Comparison of ENCODE assay signal across 23 mouse cellular contexts in the genomic region with DNA sequence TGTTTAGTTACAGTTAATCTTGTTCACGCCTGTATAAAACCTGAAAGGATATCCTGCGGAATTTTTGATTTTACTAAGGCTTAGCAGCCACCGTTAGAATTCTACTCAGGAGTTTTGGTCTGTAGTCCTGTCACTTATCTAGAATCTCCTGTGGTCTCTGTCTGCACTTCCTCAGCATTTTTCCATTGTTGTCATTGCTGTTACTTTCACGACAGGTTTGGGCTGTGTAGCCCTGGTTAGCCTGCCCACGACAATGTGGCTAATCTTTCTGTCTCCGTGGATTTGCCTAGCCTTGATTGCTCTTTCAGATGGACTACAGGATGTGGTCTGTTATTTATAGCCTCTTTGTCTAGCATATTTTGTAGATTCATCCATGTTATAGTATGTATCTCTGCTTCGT. TPM values are rescaled to one million over a fixed set of nuclear protein-coding genes. Genes with fewer than 3 reads are reported as not detected.
DNase-seq lines count a peak whose midpoint lies in the region; ATAC-seq and TF ChIP-seq lines count a peak whose summit lies in the region.
"Had no signal": no experiment of that assay in that cellular context is flagged by ENCODE, and none has a peak within 500 bp of the region (broad histone marks: within the 10 kb centered on the region; RNA-seq: fewer than 3 reads in every experiment).

No protein-coding gene starts in this region.

- H3K36me3 ChIP-seq in heart, embryonic 11.5 days (ENCODE audit: control insufficient read depth, insufficient read depth, low read length): peaks cover 5% of the 10 kb centered on the region; the same call in 1 of the 2 replicates
- H3K36me3 ChIP-seq in myocyte (ENCODE audit: control insufficient read depth, insufficient read depth): no peaks in the 10 kb centered on the region
- H3K36me3 ChIP-seq: heart, embryonic 15.5 days had no signal

- no peak overlapping the region for H3K9ac ChIP-seq in heart, embryonic 11.5 days (ENCODE audit: low read depth, low read length)
- H3K9ac ChIP-seq: embryonic facial prominence, embryonic 12.5 days; forebrain, embryonic 13.5 days; heart, embryonic 15.5 days; hindbrain, embryonic 14.5 days; liver, embryonic 12.5 days; midbrain, embryonic 13.5 days had no signal

- H3K79me2 ChIP-seq in myocyte (ENCODE audit: control insufficient read depth, insufficient read depth): no peaks in the 10 kb centered on the region

- H3K4me2 ChIP-seq in heart, embryonic 11.5 days: no peak overlapping the region
- peak overlapping the region; percentile 15 for H3K4me2 ChIP-seq in myocyte (ENCODE audit: low read depth)
- H3K4me2 ChIP-seq: embryonic facial prominence, embryonic 12.5 days; forebrain, embryonic 13.5 days; heart, embryonic 15.5 days; hindbrain, embryonic 14.5 days; liver, embryonic 12.5 days; midbrain, embryonic 13.5 days had no signal

- no peaks in the 10 kb centered on the region for H3K4me1 ChIP-seq in heart, embryonic 11.5 days (ENCODE audit: control insufficient read depth, insufficient read depth, low read length)
- H3K4me1 ChIP-seq: embryonic facial prominence, embryonic 12.5 days; forebrain, embryonic 13.5 days; heart, embryonic 15.5 days; midbrain, embryonic 13.5 days had no signal

- ATAC-seq in heart, embryonic 11.5 days (replicated peaks; ENCODE audit: insufficient number of reproducible peaks, low FRiP score, low TSS enrichment): no peak
- peak; percentile 22 for ATAC-seq in CD4-positive, CD25-positive, alpha-beta regulatory T cell, adult 4 months
- peak; percentile 37 to 48; a peak in 1 of 4 replicates for ATAC-seq in hematopoietic stem cell, adult 5-6 weeks (replicated peaks in 1 of 2; ENCODE audit: insufficient read depth in 1 of 2, low FRiP score in 2 of 2, low TSS enrichment in 1 of 2, low read depth in 1 of 2, poor library complexity in 2 of 2, severe bottlenecking in 2 of 2)
- ATAC-seq: forebrain, embryonic 13.5 days; intestine, embryonic 16.5 days; liver, embryonic 12.5 days; midbrain, embryonic 13.5 days had no signal

- no peaks in the 10 kb centered on the region for H3K27me3 ChIP-seq in heart, embryonic 11.5 days (ENCODE audit: control insufficient read depth, insufficient read depth, low read length)
- no peaks in the 10 kb centered on the region for H3K27me3 ChIP-seq in myocyte (ENCODE audit: control insufficient read depth, insufficient read depth, insufficient read length)
- H3K27me3 ChIP-seq: embryonic facial prominence, embryonic 12.5 days; forebrain, embryonic 13.5 days; heart, embryonic 15.5 days; liver, embryonic 12.5 days; midbrain, embryonic 13.5 days had no signal

- no peak overlapping the region for H3ac ChIP-seq in myocyte (ENCODE audit: control insufficient read depth, insufficient read length)

- no peaks in the 10 kb centered on the region for H3K9me3 ChIP-seq in heart, embryonic 11.5 days (replicated peaks; ENCODE audit: control insufficient read depth, low read length)
- H3K9me3 ChIP-seq: embryonic facial prominence, embryonic 12.5 days; forebrain, embryonic 13.5 days; heart, embryonic 15.5 days; liver, embryonic 12.5 days; midbrain, embryonic 13.5 days had no signal

- TF ChIP-seq POLR2A in myocyte (IDR thresholded peaks at IDR 0.05; ENCODE audit: insufficient read length, low read depth): no peak

- peak; percentile 50 for DNase-seq in heart, adult 8-10 months (ENCODE audit: low spot score)
- no peak for DNase-seq in embryo, embryonic 9.5 days (ENCODE audit: extremely low spot score)
- DNase-seq in thymus, postnatal 36 days: no peak
- DNase-seq: adrenal gland, postnatal 25 days; B cell, adult 2 months; cerebellum, adult 18-20 months; gastrocnemius, postnatal 14 days; lung, adult 2 months; lung, postnatal 36 days; thymus, adult 18-20 months had no signal

- WGBS in heart, embryonic 11.5 days (ENCODE audit: insufficient replicate concordance): 51% methylated on average over 7 of the region's 7 CpGs

- no peak overlapping the region for H3K4me3 ChIP-seq in heart, embryonic 11.5 days (ENCODE audit: low read depth, low read length)
- H3K4me3 ChIP-seq in myocyte: no peak overlapping the region
- H3K4me3 ChIP-seq: embryonic facial prominence, embryonic 12.5 days; erythroblast, embryonic 14.5 days; forebrain, embryonic 13.5 days; heart, embryonic 15.5 days; liver, embryonic 12.5 days; midbrain, embryonic 13.5 days had no signal

- no peak overlapping the region for H3K27ac ChIP-seq in heart, embryonic 11.5 days (ENCODE audit: low read depth, low read length)
- H3K27ac ChIP-seq: embryonic facial prominence, embryonic 12.5 days; forebrain, embryonic 13.5 days; heart, embryonic 15.5 days; hindbrain, embryonic 14.5 days; liver, embryonic 12.5 days; midbrain, embryonic 13.5 days had no signal

TF ChIP-seq in myocyte, 11 proteins besides CTCF, POLR2A, EP300 and RAD21:
- TF ChIP-seq MYOG (IDR thresholded peaks at IDR 0.05; ENCODE audit: control insufficient read depth in 1 of 3, insufficient read depth in 1 of 3, insufficient read length in 2 of 3, low read depth in 2 of 3) (no peak), TCF3 (IDR thresholded peaks at IDR 0.05; ENCODE audit: insufficient read length, low read depth) (no peak), SRF (IDR thresholded peaks at IDR 0.05; ENCODE audit: control insufficient read depth, insufficient read length, low read depth) (no peak), REST (IDR thresholded peaks at IDR 0.05; ENCODE audit: insufficient read depth, insufficient read length) (no peak), CEBPB (IDR thresholded peaks at IDR 0.05; ENCODE audit: insufficient read depth, poor library complexity, severe bottlenecking) (no peak), USF1 (IDR thresholded peaks at IDR 0.05; ENCODE audit: low read depth) (no peak), MAX (IDR thresholded peaks at IDR 0.05; ENCODE audit: low read depth) (no peak), E2F4 (IDR thresholded peaks at IDR 0.05; ENCODE audit: insufficient read depth) (no peak)

RNA-seq across cellular contexts. Expression of gene Spice1, which starts 9.4 kb away (rescaled TPM):
- total RNA-seq in heart, adult 8-10 months (2022): 10 to 100 TPM in 1 of 4 experiments, 1 to 10 TPM in 3; 6.5 to 10.2 (median 9.0) TPM
- 19.9 and 20.4 TPM in 2 replicates for polyA plus RNA-seq in heart, embryonic 11.5 days (2014; fragmentation: Nextera tagmentation; extraction: Ambion mirVana)
- polyA plus RNA-seq in CD4-positive, CD25-positive, alpha-beta regulatory T cell, adult 4 months (2017; shearing (Covaris generic)): 10 to 100 TPM; 31.2 to 37.0 TPM
- 27.3 and 39.1 TPM in 2 replicates for total RNA-seq in hematopoietic stem cell, adult 5-6 weeks (2017)
- 4.1 TPM for polyA plus RNA-seq in myocyte (2012; fragmentation: generic; extraction: Trizol)

RNA-seq across cellular contexts. Expression of gene Sidt1, which starts 23.3 kb away (rescaled TPM):
- total RNA-seq in heart, adult 8-10 months (2022): under 1 TPM; 0.37 to 0.49 (median 0.41) TPM
- not detected in 2 replicates for polyA plus RNA-seq in heart, embryonic 11.5 days (2014; fragmentation: Nextera tagmentation; extraction: Ambion mirVana)
- polyA plus RNA-seq in CD4-positive, CD25-positive, alpha-beta regulatory T cell, adult 4 months (2017; shearing (Covaris generic)): 10 to 100 TPM; 34.7 to 38.8 TPM
- 0.25 TPM in 1 of 2 replicates, not detected in the other for total RNA-seq in hematopoietic stem cell, adult 5-6 weeks (2017)
- not detected for polyA plus RNA-seq in myocyte (2012; fragmentation: generic; extraction: Trizol)
- polyA plus RNA-seq: erythroblast, embryonic 14.5 days; liver, embryonic 12.5 days had no signal

RNA-seq across cellular contexts. Expression of gene Cfap44, which starts 38.3 kb away (rescaled TPM):
- total RNA-seq in heart, adult 8-10 months (2022): not detected
- 0.37 TPM in 1 of 2 replicates, not detected in the other for polyA plus RNA-seq in heart, embryonic 11.5 days (2014; fragmentation: Nextera tagmentation; extraction: Ambion mirVana)
- not detected for polyA plus RNA-seq in CD4-positive, CD25-positive, alpha-beta regulatory T cell, adult 4 months (2017; shearing (Covaris generic))
- total RNA-seq in hematopoietic stem cell, adult 5-6 weeks (2017): not detected in 2 replicates
- not detected for polyA plus RNA-seq in myocyte (2012; fragmentation: generic; extraction: Trizol)
- polyA plus RNA-seq: erythroblast, embryonic 14.5 days; large intestine, adult 2 months had no signal

Comparison
In these comparisons a context has a peak if more than half of its experiments do, and no peak if none do; other contexts are left out.
1. RNA of gene Sidt1, which starts 23.3 kb away (polyA plus RNA-seq): 34.7 to 38.8 TPM in CD4-positive, CD25-positive, alpha-beta regulatory T cell, adult 4 months; not detected in heart, embryonic 11.5 days and not detected in myocyte (single experiment); every median in the first group is over 10 times any median in the second.